Mouse (Mus musculus) layer of hippocampus, adult 9-10 months (tissue): ENCODE measurements around the gene Olfr385.
"Not testable (repeated sequence)": the region's sequence is repeated elsewhere in the genome, so short reads cannot be mapped to it uniquely, and the experiment has no call there.

Source experiments
- DNase-seq: peaks from one replicate; pipeline ENCODE4 v3.0.0; 2022; ENCODE audit warnings: low spot score

The Olfr385 gene

GRCm38 (mm10) chr11:73592908-73593307, at the start of gene Olfr385:
TSS of gene Olfr385 (minus strand) at chr11:73593008.
- DNase-seq = no peak

GRCm38 (mm10) chr11:73598294-73598693, 5.5 kb upstream of the Olfr385 start, which contains the start of gene Olfr384:
TSS of gene Olfr384 (plus strand) at chr11:73598594.
- no peak for DNase-seq

DNA sequence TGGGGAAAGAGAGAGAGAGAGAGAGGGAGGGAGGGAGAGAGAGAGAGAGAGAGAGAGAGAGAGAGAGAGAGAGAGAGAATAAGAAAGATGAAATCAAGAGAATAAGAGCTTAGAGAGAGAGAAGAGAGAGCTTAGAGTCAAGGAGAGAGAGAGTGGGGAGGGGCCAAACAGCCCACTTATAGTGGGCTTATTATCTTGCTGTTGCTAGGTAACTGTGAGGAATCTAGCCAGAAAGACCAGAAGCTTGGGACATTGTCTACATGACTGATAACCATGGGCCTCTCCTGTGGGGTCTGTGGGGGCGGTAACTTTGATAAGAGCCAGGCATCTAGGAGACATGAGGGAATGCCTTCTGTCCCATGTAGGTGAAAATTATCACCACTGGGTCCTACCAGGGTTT, 9.6 kb downstream of the Olfr385 start:
- DNase-seq = not testable (repeated sequence)

DNA sequence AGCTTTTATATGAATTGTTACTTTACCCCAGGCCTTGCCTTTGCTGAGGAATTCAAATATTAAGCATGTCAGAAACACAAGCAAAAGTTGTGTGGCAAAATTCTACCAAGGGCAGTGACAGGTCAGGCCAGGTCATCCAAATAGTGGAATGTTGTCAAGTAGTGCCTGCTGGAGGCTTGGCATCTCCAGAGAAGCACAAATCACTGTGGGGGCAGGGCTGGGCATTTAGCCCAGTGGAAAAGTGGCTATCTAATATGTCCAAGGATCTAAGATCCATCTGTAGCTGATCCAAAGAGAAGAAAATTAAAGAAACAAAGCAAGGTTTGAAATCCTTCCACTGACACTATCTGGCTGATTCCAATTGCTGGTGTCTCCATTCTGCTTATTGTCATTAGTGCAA, 12.9 kb downstream of the Olfr385 start:
- DNase-seq = no peak
